Mouse (Mus musculus) mammary gland, adult 2 months (tissue): ENCODE measurements around the gene Muc5b. TPM values are rescaled to one million over a fixed set of nuclear protein-coding genes. Genes with fewer than 3 reads are reported as not detected.

Experiments
- polyA plus RNA-seq: library from polyadenylated mRNA; depleted of rRNA; stranded (reverse); fragments of >200 nt; gene quantifications from 2 replicates; pipeline ENCODE4 v1.2.3, GENCODE M21; 2012; ENCODE audit warnings: low replicate concordance; rRNA removed

The Muc5b gene
- 0.01 TPM in 1 of 2 replicates, not detected in the other for polyA plus RNA-seq

GRCm38 (mm10) chr7:141838779-141839178 lies at the start of gene Muc5b:
Gene Muc5b (plus strand): TSS chr7:141839070.

GRCm38 (mm10) chr7:141918407-141918806 lies 79.5 kb downstream of the Muc5b start, which contains the start of gene Tollip:
Gene Tollip (minus strand): TSS chr7:141918507.

Other genes starting within 250 kb of the Muc5b start
- gene Muc6, start 183.8 kb upstream of the Muc5b start, polyA plus RNA-seq, result 0.01 TPM in 1 of 2 replicates, not detected in the other
- gene Muc2, start 148.7 kb upstream of the Muc5b start, polyA plus RNA-seq, result 0.40 and 0.54 TPM in 2 replicates
- gene Muc5ac, start 50.1 kb upstream of the Muc5b start, polyA plus RNA-seq, result 0.03 and 0.05 TPM in 2 replicates
- 59.3 and 85.8 TPM in 2 replicates for gene Tollip, start 79.4 kb downstream of the Muc5b start, polyA plus RNA-seq
- 0.13 and 0.22 TPM in 2 replicates for gene Brsk2, start 110.7 kb downstream of the Muc5b start, polyA plus RNA-seq
- gene Mob2, start 222.0 kb downstream of the Muc5b start, polyA plus RNA-seq, result 34.6 and 50.5 TPM in 2 replicates